Mouse (Mus musculus): Measurements from ENCODE around the gene Gprc6a. TPM values are rescaled to one million over a fixed set of nuclear protein-coding genes. Genes with fewer than 3 reads are reported as not detected.

Gprc6a gene
- total RNA-seq (2021) (not detected), polyA plus RNA-seq (2012; rRNA removed) (not detected in 2 replicates)
- long read RNA-seq, result 0 reads

DNA sequence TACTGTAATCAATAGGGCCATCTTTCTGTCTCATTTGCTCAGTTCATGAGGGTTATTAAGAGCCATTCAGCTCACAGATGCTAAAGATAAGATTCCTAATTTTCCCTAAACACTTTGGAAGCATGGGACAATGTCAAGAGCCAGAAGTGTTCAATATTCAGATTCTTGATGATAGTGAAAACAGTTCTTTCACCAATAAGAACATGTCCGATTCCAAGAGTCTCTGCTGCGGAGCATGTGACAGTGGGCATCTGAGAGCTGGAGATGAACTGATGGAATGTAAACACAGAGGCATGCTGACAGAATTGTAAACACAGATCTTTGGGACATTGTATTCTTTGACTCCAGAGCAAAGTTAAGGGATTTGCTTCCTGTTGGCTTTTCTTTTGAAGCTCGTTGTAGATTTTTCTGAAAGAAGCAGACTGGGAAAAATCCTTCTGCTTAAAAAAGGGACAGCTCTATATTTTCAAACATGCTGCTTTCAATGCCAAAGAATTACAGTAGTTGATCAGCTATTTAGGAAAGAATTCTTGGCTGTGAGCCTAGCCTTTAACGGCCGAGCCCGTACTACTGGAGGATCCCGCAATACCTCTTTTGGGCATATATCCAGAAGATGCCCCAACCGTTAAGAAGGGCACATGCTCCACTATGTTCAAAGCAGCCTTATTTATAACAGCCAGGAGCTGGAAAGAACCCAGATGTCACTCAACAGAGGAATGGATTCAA, at the start of gene Gprc6a:
Gprc6a (minus strand) TSS at position 51 of the 726 bp plus-strand sequence.
- no peak for DNase-seq

DNA sequence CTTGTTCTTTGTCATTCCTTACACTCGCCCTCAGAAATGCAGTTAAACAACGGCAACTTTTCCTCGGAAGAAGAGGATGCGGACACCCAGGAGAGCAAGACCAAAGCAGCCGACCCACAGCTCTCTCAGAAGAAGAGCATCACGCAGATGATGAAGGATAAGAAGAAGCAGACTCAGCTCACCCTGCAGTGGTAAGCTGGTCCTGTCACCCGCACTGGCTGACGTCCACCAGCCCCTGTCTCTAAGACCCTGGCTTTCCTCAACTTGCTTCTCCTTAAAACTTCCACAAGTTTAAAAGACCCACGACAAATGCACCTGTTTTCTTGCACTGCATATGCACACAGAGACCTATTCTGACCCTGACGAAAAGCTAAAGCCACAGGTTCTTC, 47.0 kb upstream of the Gprc6a start:
- DNase-seq, result no peak

DNA sequence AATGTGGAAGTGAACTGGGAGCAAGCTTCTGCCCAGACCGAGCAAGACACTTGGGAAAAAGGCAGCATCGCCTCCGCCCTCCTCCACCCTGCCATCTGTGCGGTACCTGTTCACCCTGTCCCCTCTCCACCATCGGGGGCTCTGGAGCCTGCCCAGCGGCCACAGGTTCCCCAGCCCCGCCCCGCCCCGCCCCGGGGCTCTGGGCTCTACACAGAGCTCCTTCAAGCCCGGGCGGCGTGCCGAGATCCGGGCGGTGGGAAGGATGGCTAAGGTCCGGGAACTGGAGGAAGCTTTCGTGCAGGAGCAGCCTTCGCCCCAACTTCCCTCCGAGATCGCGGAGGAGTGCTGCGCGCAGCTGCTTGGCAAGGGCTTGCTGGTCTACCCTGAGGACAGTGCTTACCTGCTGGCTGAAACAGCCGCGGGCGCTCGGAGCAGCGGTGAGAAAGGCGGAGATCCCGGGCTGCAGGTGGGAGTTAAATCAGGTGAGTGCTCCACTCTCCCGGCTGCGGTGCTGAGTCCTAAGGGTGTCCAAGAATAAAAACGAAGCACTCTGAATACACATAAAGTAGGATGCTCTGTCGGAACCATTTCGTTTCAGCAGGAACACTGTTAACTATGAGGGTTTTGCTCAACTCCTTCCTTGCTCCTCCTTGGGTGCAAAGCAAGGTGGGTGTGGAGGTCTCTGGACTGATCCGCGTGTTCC, 46.4 kb upstream of the Gprc6a start, which contains the start of gene Rfx6:
Rfx6 (plus strand) TSS at position 209 of the 703 bp plus-strand sequence.
- no peak for DNase-seq

DNA sequence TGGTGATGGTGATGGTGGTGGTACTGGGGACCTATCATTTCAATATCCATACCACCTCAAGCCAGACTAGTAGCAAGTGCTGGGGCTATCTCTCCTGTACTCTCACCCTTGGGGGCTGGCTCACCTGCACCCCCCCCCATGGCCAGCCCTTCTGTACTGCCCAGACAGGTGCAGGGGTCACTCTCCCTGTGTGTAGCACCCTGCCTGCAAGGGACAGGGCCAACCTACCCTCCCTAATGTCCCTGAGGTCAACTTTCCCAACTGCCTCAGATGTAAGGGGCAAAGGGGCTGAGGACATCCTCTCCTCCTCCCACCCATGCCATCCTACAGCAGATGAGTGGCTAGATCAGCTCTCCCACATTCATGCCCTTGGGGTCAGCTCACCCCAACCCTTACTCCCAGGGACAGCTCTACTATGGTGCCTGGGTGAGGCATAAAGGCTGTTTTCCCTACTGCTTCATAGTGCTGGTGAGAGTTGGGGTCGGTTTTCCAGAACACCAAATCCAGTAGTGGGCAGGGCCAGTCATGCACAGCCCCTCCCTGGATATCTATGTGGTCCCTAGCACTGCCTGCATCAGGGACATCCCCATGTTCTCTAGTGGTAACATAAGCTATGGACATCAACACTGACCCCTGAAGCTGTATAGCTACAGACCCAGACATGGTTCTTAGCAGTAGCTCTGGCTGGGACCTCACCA, 41.0 kb upstream of the Gprc6a start:
- DNase-seq, result no peak

DNA sequence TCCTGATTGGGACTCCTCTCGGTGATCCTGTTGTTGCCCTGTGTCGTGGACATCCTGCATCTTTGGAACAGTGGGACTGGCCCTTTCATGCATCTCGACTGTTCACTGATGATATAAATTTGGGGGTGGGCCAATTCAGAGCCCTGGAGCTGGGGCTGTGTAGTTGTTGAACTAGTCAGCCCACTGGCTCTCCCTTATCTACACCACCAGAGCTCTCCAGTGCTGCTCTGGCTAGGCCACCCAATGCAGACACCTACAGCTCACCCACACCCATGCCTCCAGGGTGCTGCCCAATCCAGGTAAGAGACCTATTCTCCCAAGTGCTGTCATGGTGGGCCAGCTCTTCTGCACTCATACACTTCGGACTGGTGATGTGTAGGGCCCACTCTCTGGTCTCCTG, 40.3 kb upstream of the Gprc6a start:
- no peak for DNase-seq

DNA sequence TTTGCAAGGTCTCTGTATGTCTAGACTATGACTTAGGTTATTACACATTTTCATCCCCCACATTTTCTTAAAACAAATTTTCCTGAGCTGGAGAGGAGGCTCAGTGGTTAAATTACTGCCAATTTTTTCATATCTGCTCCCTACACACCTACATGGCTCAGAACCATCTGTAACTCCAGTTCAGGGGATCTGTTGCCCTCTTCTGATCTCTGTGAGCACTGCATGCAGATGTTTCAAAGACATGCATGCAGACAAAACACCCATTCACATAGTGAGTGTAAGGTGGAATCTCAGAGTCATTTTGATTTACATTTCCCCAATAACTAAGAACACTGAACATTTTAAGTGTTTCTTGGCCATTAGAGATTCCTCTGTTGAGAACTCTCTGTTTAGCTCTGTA, 38.1 kb upstream of the Gprc6a start:
- DNase-seq, result no peak

DNA sequence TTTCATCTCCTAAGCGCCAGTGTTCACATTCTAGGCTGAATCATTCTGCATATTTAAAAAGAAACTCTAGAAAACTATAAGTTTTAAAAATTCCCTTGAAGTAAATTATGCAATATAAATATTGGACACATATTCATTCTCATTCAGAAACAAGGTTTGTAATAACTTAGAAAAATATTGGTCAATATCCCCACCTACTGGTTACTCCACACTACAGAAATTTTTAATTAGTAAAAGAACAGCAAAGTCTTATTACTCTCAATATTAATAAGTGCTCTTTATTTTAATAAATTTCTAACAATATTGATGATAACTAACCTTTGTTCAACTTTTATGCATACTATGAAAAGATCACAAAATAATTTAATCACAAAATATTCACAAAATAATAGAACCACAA, 26.1 kb upstream of the Gprc6a start:
- DNase-seq, result no peak

DNA sequence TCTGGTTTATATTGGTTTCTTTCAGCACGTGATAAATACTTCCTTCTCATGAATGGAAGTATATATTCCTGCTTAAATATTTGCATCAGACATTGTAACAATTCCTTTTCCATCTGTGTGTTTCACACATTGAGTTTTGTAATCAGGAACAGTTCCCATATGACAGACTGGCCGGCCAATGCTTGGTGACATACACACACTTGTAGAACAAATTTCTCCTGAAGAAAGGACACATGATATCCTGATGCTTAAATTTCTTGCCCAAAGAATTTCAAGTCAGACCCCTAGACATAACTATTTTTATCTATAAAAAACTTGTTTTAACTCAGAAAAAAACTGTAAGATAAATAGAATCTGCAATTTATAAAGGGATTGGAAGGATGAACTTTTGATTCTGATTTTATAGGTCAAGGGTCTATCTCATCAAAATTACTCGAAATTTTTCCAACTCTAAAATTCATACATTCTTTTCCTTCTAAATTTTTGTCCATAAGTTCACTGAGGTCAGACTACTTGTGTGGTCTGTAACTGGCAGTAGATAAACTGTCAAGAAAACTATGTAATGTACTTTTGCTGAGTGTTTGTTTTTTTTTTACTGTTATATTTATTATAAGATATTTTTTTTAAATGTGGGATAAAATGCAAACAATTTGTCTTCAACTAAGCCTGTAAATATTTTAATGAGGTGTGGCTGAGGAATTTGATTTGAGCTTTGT, 18.4 kb upstream of the Gprc6a start:
- no peak for DNase-seq

DNA sequence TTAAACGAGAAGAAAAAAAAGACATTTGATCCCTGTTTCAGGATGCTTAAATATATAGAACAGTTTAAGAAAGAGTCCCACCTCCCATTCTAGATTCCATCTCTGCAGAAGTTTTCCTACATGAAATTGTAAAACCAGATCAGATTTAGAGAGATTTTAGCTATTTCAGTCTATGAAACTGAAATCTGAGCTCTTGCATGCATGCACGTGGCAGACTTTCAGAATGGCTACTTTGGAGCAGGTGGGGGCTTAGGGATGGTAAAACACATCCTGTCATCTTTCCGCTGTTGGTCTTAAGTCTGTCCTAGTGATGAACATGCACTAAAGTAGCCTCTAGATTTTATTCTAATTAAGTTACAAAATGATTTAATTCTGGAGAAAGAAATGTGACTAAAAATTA, 10.1 kb downstream of the Gprc6a start:
- no peak for DNase-seq

DNA sequence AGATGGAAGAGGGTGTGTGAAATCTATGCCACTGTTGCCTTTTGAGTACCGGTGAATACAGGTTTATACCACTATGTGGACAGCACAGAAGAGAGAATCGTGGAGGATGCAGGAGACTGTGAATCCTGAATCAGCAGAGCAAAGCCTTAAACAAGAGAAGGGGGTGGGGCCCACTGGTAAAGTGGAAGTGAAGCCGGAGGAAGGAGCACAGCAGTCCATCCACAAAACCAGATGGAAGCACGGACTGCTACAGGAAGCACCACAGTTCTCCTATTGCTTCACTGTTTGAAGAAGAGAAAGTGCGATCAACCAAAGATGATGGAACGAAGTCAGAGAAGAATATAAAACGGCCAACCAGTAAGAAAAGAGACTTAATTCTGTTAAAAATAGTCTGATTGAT, 11.1 kb downstream of the Gprc6a start:
- DNase-seq, result no peak

DNA sequence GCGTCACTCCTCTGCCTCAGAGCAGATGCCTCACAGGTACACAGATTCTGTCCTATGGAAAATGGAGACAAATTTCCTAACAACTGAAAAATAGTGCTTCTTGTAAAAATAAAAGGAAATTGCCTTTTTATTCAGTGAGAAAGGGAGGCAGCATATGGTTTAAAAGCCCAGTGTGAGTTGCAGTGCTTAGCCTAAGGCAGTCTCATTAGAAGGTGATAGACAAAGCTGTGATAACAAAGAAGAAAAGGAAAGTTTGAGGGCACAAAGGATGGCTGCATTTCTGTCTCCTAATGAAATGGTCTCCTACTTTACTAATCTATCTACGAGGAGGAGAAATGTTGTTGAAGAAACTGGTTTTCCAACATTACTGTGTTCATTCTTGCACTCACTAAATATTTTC, 12.7 kb downstream of the Gprc6a start:
- no peak for DNase-seq

DNA sequence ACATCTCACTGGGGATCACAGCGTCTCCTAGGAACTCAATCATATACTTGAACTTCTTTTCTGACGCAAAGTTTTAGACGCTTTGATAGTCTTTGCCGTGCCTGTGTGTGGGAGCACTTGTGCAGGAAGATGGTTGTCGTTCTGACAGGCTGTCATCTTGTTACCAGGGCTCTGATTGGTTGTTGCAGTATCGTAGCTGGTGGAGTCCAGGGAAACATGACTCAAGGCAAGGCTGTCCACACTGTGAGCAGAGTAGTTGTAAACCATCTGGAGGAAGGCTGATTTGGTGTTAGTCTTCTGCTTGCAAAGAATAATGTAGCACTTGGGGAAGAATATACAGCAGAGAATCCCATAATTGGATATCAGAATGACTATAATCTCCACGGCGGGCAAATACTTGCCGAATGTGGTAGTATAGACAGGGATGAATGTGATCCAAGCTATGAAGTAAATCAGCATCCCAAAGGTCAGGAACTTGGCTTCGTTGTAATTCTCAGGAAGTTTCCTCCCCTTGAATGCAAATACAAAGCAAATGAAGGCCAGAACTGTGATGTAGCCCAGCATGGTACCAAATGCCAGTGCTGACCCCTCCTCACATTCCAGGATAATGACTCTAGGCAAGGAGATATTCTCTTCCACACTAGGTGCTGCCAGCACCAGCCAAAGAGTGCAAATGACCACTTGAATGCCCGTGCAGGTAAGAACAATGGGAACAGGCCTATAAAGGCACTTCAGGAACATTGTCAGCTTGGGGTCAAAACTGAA, 16.3 kb downstream of the Gprc6a start:
- no peak for DNase-seq

DNA sequence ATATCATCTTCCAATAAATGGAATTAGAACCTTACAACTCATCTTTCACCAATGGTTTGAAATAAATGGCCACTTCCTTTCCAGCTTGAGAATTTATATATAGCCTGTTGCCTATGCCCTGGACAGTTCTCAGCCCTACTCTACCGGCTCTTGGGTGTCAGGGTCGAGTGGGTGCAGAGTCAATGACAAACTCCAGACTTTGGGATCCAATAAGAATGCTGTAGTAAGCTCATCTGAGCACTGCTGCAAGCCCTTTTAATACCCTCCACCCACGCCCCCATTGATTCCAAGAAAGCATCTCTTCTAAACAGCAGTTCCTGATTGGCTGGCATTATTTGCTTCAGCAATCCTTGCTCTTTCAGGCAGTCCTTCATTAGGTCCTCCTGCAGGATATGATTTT, 17.8 kb downstream of the Gprc6a start:
- DNase-seq, result no peak

DNA sequence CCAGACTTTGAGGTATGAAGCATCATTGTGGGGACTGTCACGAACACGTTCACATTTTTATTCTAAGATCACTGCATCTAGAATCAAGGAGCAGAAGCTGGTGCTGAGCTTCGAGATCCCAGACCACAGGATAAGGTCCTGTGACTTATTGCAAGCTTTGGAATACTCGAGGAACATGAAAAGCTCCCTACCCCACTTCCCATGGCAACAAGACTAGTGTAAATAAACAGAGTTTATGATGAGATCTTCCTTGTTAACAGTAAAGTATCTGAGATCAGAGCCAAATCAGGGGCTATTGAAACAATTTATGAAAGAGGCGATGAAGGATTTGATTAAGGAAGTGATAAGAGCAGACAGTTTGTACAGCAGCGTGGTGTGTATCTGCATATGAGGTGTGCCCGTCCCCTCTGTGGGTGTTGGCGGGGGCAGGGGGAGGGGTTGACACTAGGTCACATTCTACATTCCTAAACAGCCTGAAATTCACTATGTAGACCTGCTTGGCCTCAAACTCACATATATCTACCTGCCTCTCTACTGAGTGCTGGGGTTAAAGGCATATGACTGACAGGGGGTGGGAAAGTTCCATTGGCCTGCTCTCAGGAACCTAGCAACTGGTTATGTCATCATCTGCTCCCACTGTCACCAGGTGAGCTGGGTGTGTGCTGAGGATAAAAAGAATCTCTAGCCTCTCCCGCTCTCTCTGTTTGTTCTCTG, 19.1 kb downstream of the Gprc6a start:
- DNase-seq, result no peak

DNA sequence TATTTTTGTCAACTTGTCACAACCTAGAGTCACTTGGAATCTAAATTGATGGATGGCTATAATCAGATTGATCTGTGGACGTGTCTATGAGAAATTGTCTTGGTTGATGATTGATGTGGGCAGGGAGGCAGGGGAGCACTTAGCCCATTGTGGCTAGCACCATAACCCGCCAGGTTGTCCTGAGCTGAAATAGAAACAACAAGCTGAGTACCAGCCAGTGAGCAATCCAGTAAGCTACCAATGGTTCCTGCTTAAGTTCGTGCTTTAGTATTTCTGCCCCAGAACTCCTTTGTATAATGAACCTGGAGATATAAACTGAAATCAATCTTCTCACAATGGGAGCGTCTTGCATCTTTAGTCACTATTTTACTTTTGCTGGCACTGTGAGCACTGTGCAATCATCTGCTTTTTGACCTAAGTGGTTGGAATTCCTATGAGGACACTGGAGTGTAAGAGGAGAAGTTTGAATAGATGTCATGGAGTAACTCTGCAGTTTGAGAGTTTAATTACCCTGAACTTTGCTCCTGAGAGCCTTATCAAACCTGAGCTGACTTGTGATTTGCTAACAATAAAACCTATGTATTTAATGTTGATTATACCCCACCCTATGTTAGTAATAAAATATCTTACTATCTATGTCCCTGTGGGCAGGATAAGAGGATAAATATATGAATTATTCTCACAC, 21.4 kb downstream of the Gprc6a start:
- DNase-seq, result no peak

DNA sequence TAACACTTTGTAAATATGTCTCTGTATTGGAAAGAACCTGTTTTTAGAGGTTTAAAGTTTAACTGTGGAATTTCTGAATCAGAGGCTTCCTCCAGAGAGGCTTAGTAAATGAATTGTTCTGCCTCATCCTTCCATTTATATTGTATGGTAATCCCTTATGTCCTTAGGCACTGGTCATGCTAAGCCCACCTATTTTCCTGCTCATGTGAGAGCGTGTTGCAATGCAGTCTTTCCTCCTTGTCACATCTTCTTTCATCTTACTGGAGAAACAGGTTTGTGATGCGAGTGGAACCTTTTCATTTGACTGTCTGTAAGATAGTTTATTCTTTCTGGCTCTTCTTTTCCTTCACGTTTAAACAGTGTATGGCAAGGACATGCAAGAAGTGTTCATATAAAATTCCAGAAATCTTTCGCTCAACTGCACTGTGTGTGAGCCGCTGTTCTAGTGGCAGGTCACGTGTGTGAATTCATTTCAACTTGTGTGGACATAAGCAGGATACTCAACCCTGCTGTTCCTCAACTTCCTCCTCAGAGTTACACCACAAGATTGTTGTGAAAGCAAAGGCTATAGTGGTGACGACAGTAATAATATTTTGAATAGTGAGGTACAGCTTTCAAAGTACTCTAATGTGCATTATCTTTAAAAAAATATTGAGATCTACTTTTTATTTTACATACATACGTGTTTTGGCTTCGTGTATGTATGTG, 34.2 kb downstream of the Gprc6a start:
- DNase-seq, result no peak

DNA sequence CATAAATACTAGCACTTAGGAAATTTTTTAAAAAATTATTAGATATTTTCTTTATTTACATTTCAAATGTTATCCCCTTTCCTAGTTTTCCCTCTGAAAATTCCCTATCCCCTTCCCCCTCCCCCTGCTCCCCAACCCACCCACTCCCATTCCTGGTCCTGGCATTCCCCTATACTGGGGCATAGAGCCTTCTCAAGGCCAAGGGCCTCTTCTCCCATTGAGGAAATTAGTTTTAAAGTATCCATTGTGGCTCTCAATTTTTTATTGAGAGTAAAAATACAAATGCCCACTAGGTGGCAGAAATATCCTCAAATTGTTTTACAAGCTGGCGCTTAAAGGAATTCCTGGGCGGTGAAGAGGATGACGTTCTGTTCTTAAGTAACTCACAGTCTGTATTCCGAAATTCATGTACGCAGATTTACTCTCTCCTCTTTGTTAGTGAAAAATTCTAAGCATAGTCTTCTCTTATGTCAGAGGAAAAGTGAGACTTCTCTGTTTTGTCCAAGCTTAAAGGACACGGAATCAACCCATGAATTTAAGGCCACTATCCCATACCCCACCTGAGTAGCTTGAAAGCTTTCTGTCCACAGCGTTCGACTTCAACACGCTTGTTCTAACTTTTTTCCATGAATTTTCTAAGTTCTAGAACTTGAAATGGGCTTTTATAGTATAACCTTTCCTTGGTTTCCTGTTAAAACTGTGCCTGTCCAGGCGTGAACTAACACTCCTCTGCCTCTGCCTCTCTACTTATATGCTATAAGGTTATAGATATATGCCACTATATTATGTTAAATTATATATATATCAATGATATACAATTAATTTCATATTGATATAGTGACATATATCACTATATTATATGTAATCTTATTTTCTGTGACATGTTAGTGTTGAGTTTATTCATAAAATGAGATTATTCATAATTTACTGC, 36.0 kb downstream of the Gprc6a start:
- no peak for DNase-seq

DNA sequence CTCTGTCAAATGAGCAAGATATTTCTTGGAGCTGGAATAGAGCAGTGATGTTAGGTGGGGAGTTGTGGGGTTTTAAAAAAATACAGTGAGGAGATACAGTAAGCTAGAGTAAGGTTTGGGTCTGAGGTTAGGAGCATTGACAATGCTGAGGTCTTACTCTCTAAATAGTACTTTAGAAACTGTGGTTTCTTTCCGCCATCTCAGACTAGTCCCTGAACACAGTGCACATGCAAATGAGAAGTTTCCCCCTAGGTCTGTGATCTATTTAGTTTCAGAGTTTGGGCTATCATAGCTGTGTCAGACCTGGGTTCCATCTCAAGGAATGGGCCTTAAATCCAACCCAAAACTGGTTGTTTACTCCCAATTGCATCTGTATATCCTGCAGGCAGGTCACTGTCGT, 39.7 kb downstream of the Gprc6a start:
- DNase-seq, result no peak
